In the genomic region with DNA sequence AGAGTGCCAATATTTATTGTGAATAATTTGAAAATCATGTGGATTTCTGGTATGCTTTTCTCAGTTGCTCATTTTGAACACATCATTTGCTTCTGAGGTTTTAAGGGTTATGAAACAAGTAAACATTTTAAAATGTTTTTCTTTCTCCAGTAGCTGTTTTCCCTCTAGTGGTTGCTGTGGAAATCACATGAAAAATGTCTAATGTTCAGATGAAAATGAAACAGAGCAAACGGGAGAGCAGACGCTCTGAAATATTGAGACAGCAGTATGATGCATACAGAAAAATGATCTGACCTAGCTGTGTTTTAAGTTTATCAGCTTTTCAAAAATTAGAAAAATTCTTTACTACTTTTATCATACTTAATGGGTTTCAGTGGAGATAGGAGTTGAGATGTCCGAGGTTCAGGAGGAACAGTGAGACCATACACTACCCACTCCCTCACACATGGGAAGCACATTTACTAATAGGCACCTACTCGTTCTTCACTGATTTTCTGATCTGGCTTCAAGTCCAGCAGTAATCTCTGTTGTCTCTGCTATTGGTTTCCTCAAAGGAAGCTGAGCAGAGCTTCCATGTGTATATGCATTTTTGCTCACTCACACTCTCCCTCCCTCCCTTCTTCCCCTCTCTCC, we compare ENCODE assay signal across 10 mouse cellular contexts. TPM values are rescaled to one million over a fixed set of nuclear protein-coding genes. Genes with fewer than 3 reads are reported as not detected.
DNase-seq lines count a peak whose midpoint lies in the region; ATAC-seq lines count a peak whose summit lies in the region.
"Had no signal": no experiment of that assay in that cellular context is flagged by ENCODE, and none has a peak within 500 bp of the region (broad histone marks: within the 10 kb centered on the region; RNA-seq: fewer than 3 reads in every experiment).

No protein-coding gene starts in this region.

- no peak overlapping the region for H3K4me2 ChIP-seq in embryonic facial prominence, embryonic 11.5 days (ENCODE audit: low read depth, low read length)
- H3K4me2 ChIP-seq: limb, embryonic 15.5 days had no signal

- H3K9ac ChIP-seq in embryonic facial prominence, embryonic 11.5 days (replicated peaks; ENCODE audit: low read length): no peak overlapping the region
- H3K9ac ChIP-seq: limb, embryonic 15.5 days had no signal

- no peak overlapping the region for H3K27ac ChIP-seq in embryonic facial prominence, embryonic 11.5 days (replicated peaks; ENCODE audit: low read depth, low read length)
- no peak overlapping the region for H3K27ac ChIP-seq in embryonic facial prominence, embryonic 10.5 days (replicated peaks)
- H3K27ac ChIP-seq: limb, embryonic 15.5 days had no signal

- H3K4me1 ChIP-seq in embryonic facial prominence, embryonic 11.5 days (ENCODE audit: control insufficient read depth, insufficient read depth, low read length): no peaks in the 10 kb centered on the region
- H3K4me1 ChIP-seq in embryonic facial prominence, embryonic 10.5 days: no peaks in the 10 kb centered on the region
- H3K4me1 ChIP-seq: limb, embryonic 15.5 days had no signal

- peak; percentile 11 for DNase-seq in embryonic facial prominence, embryonic 11.5 days (ENCODE audit: low spot score)
- DNase-seq in embryonic facial prominence, embryonic 10.5 days (ENCODE audit: low spot score): no peak
- peak; percentile 50 for DNase-seq in layer of hippocampus, adult 11-12 months (ENCODE audit: low spot score)
- DNase-seq in layer of hippocampus, postnatal 36 days: no peak
- peak; percentile 16 for DNase-seq in 3134 (ENCODE audit: extremely low read depth, insufficient read length, low spot score)
- DNase-seq in brain, embryonic 18.5 days (ENCODE audit: low read depth, low spot score): peak; percentile 42
- DNase-seq in adrenal gland, adult 18-20 months (ENCODE audit: low spot score in 2 of 2): no peak
- DNase-seq in frontal cortex, postnatal 36 days (ENCODE audit: low spot score in 2 of 2): no peak

- no peaks in the 10 kb centered on the region for H3K9me3 ChIP-seq in embryonic facial prominence, embryonic 11.5 days (replicated peaks; ENCODE audit: control insufficient read depth, low read length)
- no peaks in the 10 kb centered on the region for H3K9me3 ChIP-seq in embryonic facial prominence, embryonic 10.5 days
- H3K9me3 ChIP-seq: limb, embryonic 15.5 days had no signal

- ATAC-seq in embryonic facial prominence, embryonic 11.5 days (replicated peaks; ENCODE audit: insufficient number of reproducible peaks, low FRiP score, low TSS enrichment, low read depth): no peak

- WGBS in embryonic facial prominence, embryonic 11.5 days: 65% methylated on average over 4 of the region's 4 CpGs
- 76% methylated on average over 4 of the region's 4 CpGs for WGBS in embryonic facial prominence, embryonic 10.5 days

- no peaks in the 10 kb centered on the region for H3K27me3 ChIP-seq in embryonic facial prominence, embryonic 11.5 days (ENCODE audit: control insufficient read depth, insufficient read depth, low read length)
- no peaks in the 10 kb centered on the region for H3K27me3 ChIP-seq in embryonic facial prominence, embryonic 10.5 days (replicated peaks; ENCODE audit: low read depth, poor library complexity, severe bottlenecking)
- H3K27me3 ChIP-seq: limb, embryonic 15.5 days had no signal

- H3K4me3 ChIP-seq in embryonic facial prominence, embryonic 11.5 days (ENCODE audit: low read depth, low read length): no peak overlapping the region
- H3K4me3 ChIP-seq in embryonic facial prominence, embryonic 10.5 days: no peak overlapping the region
- H3K4me3 ChIP-seq: limb, embryonic 15.5 days had no signal

- no peaks in the 10 kb centered on the region for H3K36me3 ChIP-seq in embryonic facial prominence, embryonic 11.5 days (replicated peaks; ENCODE audit: control insufficient read depth, insufficient read depth, low read depth, low read length)
- H3K36me3 ChIP-seq in embryonic facial prominence, embryonic 10.5 days (replicated peaks): no peaks in the 10 kb centered on the region
- H3K36me3 ChIP-seq: limb, embryonic 15.5 days had no signal

RNA-seq across cellular contexts. Expression of a gene that starts 57.1 kb away (rescaled TPM):
- 2.3 and 2.8 TPM in 2 replicates for polyA plus RNA-seq in embryonic facial prominence, embryonic 11.5 days (2014; fragmentation: Nextera tagmentation; extraction: Ambion mirVana)
- 1.8 and 2.1 TPM in 2 replicates for polyA plus RNA-seq in embryonic facial prominence, embryonic 10.5 days (2016; fragmentation: Nextera tagmentation; extraction: Ambion mirVana)
- total RNA-seq in layer of hippocampus, postnatal 36 days (2021): 10 to 100 TPM; 29.1 to 30.2 TPM
- total RNA-seq in adrenal gland, adult 18-20 months (2021): under 1 TPM; 0.33 to 0.96 TPM
- total RNA-seq: heart, postnatal 10 days had no signal

Comparison
In these comparisons a context has a peak if more than half of its experiments do, and no peak if none do; other contexts are left out.
1. DNase-seq: peak in embryonic facial prominence, embryonic 11.5 days (single experiment), layer of hippocampus, adult 11-12 months (single experiment), 3134 (single experiment) and brain, embryonic 18.5 days (single experiment); none in embryonic facial prominence, embryonic 10.5 days (single experiment), layer of hippocampus, postnatal 36 days (0 of 2), adrenal gland, adult 18-20 months (0 of 2) and frontal cortex, postnatal 36 days (0 of 2).
2. RNA of a gene that starts 57.1 kb away (total RNA-seq): 29.1 to 30.2 TPM in layer of hippocampus, postnatal 36 days; 0.33 to 0.96 TPM in adrenal gland, adult 18-20 months; every median in the first group is over 10 times any median in the second.